Mouse (Mus musculus): ENCODE results near the gene Tubb1.

GRCm38 (mm10) chr2:174487005-174487404, 36.5 kb downstream of the Tubb1 start:
- TF ChIP-seq POLR2A (IDR thresholded peaks at IDR 0.05; ENCODE audit: low read depth, low read length) (no peak), CTCF (IDR thresholded peaks at IDR 0.05; ENCODE audit: extremely low read depth, insufficient read depth, insufficient read length, insufficient replicate concordance) (no peak)
